Mouse (Mus musculus): ENCODE data around the gene Gpr26.

- no peak for TF ChIP-seq GATA1 (IDR thresholded peaks at IDR 0.05; ENCODE audit: borderline replicate concordance, low read length)
- TF ChIP-seq FLI1 (IDR thresholded peaks at IDR 0.05; ENCODE audit: low read length) = no peak
These were observed 12.9 kb upstream of the Gpr26 start for GRCm38 (mm10) chr7:131953402-131953801.
